Mouse (Mus musculus) hindbrain, embryonic 14.5 days (tissue): Measurements from ENCODE around the gene Asb16. TPM values are rescaled to one million over a fixed set of nuclear protein-coding genes. Genes with fewer than 3 reads are reported as not detected.

Experiments
- ATAC-seq: fragments of 200-750 bp; cut with Nextera tagmentation; 2 replicates; pipeline ENCODE4 v1.8.0; 2017; ENCODE audit warnings: moderate number of reproducible peaks, mild to moderate bottlenecking, moderate TSS enrichment, moderate library complexity; ENCODE audit not compliant: low FRiP score
- DNase-seq: peaks from one replicate; pipeline ENCODE4 v3.0.0-alpha.2; 2015; ENCODE audit warnings: low spot score
- H3K27ac ChIP-seq: fragments of 300-500 bp; sonication (generic); 2 replicates; pipeline ENCODE4 v1.5.1; 2014; ENCODE audit warnings: mild to moderate bottlenecking, moderate library complexity
- H3K27me3 ChIP-seq: fragments of 300-500 bp; sonication (generic); 2 replicates; pipeline ENCODE4 v1.6.1; 2014; ENCODE audit warnings: mild to moderate bottlenecking, low read length, mixed read lengths; ENCODE audit not compliant: control insufficient read depth, insufficient read depth
- H3K36me3 ChIP-seq: fragments of 300-500 bp; sonication (generic); replicated peaks from 2 replicates; pipeline ENCODE4 v1.6.1; 2014; ENCODE audit not compliant: control insufficient read depth, insufficient read depth
- H3K4me1 ChIP-seq: fragments of 300-500 bp; sonication (generic); replicated peaks from 2 replicates; pipeline ENCODE4 v1.6.1; 2014; ENCODE audit warnings: antibody characterized with exemption, low read length, mixed read lengths; ENCODE audit not compliant: control insufficient read depth, insufficient read depth
- H3K4me2 ChIP-seq: fragments of 300-500 bp; sonication (generic); replicated peaks from 2 replicates; pipeline ENCODE4 v1.6.1; 2014; ENCODE audit warnings: mild to moderate bottlenecking, moderate library complexity
- H3K4me3 ChIP-seq: fragments of 300-500 bp; sonication (generic); replicated peaks from 2 replicates; pipeline ENCODE4 v1.5.1; 2014; ENCODE audit warnings: mild to moderate bottlenecking, low read length
- H3K9ac ChIP-seq: fragments of 300-500 bp; sonication (generic); 2 replicates; pipeline ENCODE4 v1.6.1; 2014
- H3K9me3 ChIP-seq: fragments of 300-500 bp; sonication (generic); 2 replicates; pipeline ENCODE4 v1.6.1; 2016; ENCODE audit warnings: low read length; ENCODE audit not compliant: control insufficient read depth
- WGBS: fragments of 180-500 bp; shearing (Covaris S2); extraction: QIAGEN DNeasy Blood & Tissue Kit; methylation state at CpG from one replicate; pipeline ENCODE4 v1.1.7; 2014; 5-methylcytosine and 5-hydroxymethylcytosine counted together
- polyA plus RNA-seq: library from polyadenylated mRNA; unstranded; fragments of >200 nt; fragmentation: Nextera tagmentation; extraction: Ambion mirVana; gene quantifications from 2 replicates; pipeline ENCODE4 v1.2.1, GENCODE M21; 2014

Asb16 gene
- polyA plus RNA-seq, 1 experiment from 2014 or later = 0.07 TPM

- no peaks in the 10 kb centered on the region for H3K9me3 ChIP-seq
- H3K36me3 ChIP-seq = peaks cover 78% of the 10 kb centered on the region
- ATAC-seq = no peak
- no peak overlapping the region for H3K4me3 ChIP-seq
- peaks cover 14% of the 10 kb centered on the region; the same call in 1 of the 2 replicates for H3K4me1 ChIP-seq
- WGBS = 90% methylated on average over 4 of the region's 4 CpGs
- H3K9ac ChIP-seq = no peak overlapping the region
- H3K4me2 ChIP-seq = no peak overlapping the region
- DNase-seq = no peak
- H3K27ac ChIP-seq = no peak overlapping the region
- no peaks in the 10 kb centered on the region for H3K27me3 ChIP-seq
These were observed 43.4 kb downstream of the Asb16 start for GRCm38 (mm10) chr11:102311966-102312365.

- 78% methylated on average over 6 of the region's 6 CpGs for WGBS
- H3K4me2 ChIP-seq = no peak overlapping the region
- DNase-seq (no peak), ATAC-seq (no peak)
- H3K36me3 ChIP-seq = peaks cover 72% of the 10 kb centered on the region
- H3K27ac ChIP-seq = no peak overlapping the region
- H3K27me3 ChIP-seq = no peaks in the 10 kb centered on the region
- H3K4me1 ChIP-seq = peaks cover 14% of the 10 kb centered on the region; the same call in 1 of the 2 replicates
- H3K9me3 ChIP-seq = no peaks in the 10 kb centered on the region
- H3K9ac ChIP-seq = no peak overlapping the region
- no peak overlapping the region for H3K4me3 ChIP-seq
These were observed 44.0 kb downstream of the Asb16 start for GRCm38 (mm10) chr11:102312586-102312985.

- no peak for ATAC-seq
These were observed 45.8 kb downstream of the Asb16 start for GRCm38 (mm10) chr11:102314321-102314720.

GRCm38 (mm10) chr11:102315690-102316571 lies 47.4 kb downstream of the Asb16 start:
- H3K9me3 ChIP-seq = no peaks in the 10 kb centered on the region
- peaks cover 41% of the 10 kb centered on the region for H3K36me3 ChIP-seq
- H3K4me1 ChIP-seq = peaks cover 8% of the 10 kb centered on the region
- no peak for DNase-seq
- no peaks in the 10 kb centered on the region for H3K27me3 ChIP-seq
- no peak for ATAC-seq
- peak overlapping the region; percentile 99 for H3K9ac ChIP-seq
- peak overlapping the region; percentile 99 for H3K27ac ChIP-seq
- peak overlapping the region; percentile 91 for H3K4me2 ChIP-seq
- 15% methylated on average over 14 of the region's 14 CpGs for WGBS
- peak overlapping the region; percentile 95 for H3K4me3 ChIP-seq

More at GRCm38 (mm10) chr11:102314321-102314720, 45.8 kb downstream of the Asb16 start:
- Histone ChIP-seq H3K4me1 (peaks cover 10% of the 10 kb centered on the region; the same call in 1 of the 2 replicates), H3K4me3 (no peak overlapping the region), H3K4me2 (no peak overlapping the region), H3K27ac (no peak overlapping the region), H3K36me3 (peaks cover 57% of the 10 kb centered on the region), H3K9me3 (no peaks in the 10 kb centered on the region), H3K27me3 (no peaks in the 10 kb centered on the region), H3K9ac (no peak overlapping the region)
- WGBS = 92% methylated on average over 12 of the region's 12 CpGs
- DNase-seq = no peak

- Histone ChIP-seq H3K9ac (peak overlapping the region; percentile 99), H3K36me3 (peaks cover 39% of the 10 kb centered on the region), H3K4me3 (peak overlapping the region; percentile 95), H3K9me3 (no peaks in the 10 kb centered on the region), H3K27me3 (no peaks in the 10 kb centered on the region), H3K4me1 (peaks cover 12% of the 10 kb centered on the region), H3K4me2 (peak overlapping the region; percentile 91), H3K27ac (peak overlapping the region; percentile 99)
- under 1% methylated on average over 70 of the region's 80 CpGs for WGBS
- ATAC-seq (peak; percentile 18; the same call in 1 of the 2 replicates), DNase-seq (peak; percentile 82)
These were observed 48.2 kb downstream of the Asb16 start for GRCm38 (mm10) chr11:102316572-102317297.

- DNase-seq (no peak), ATAC-seq (peak; percentile 0; the same call in 1 of the 2 replicates)
- H3K4me2 ChIP-seq = peak overlapping the region; percentile 91
- peak overlapping the region; percentile 99 for H3K27ac ChIP-seq
- H3K4me1 ChIP-seq = peaks cover 12% of the 10 kb centered on the region
- H3K9me3 ChIP-seq = no peaks in the 10 kb centered on the region
- WGBS = under 1% methylated on average over 71 of the region's 87 CpGs
- no peaks in the 10 kb centered on the region for H3K27me3 ChIP-seq
- peaks cover 33% of the 10 kb centered on the region for H3K36me3 ChIP-seq
- peak overlapping the region; percentile 95 for H3K4me3 ChIP-seq
- peak overlapping the region; percentile 99 for H3K9ac ChIP-seq
These were observed 48.9 kb downstream of the Asb16 start for GRCm38 (mm10) chr11:102317298-102317900.

- no peaks in the 10 kb centered on the region for H3K9me3 ChIP-seq
- H3K9ac ChIP-seq = peak overlapping the region; percentile 99
- no peaks in the 10 kb centered on the region for H3K27me3 ChIP-seq
- peak overlapping the region; percentile 99 for H3K27ac ChIP-seq
- peaks cover 26% of the 10 kb centered on the region for H3K36me3 ChIP-seq
- ATAC-seq = peak; percentile 44
- H3K4me2 ChIP-seq = peak overlapping the region; percentile 91
- H3K4me3 ChIP-seq = peak overlapping the region; percentile 95
- H3K4me1 ChIP-seq = peaks cover 12% of the 10 kb centered on the region
- WGBS = 0% methylated on average over 39 of the region's 77 CpGs
- peak; percentile 68 for DNase-seq
These were observed 49.5 kb downstream of the Asb16 start for GRCm38 (mm10) chr11:102317901-102318575.

- WGBS = under 1% methylated on average over 57 of the region's 84 CpGs
- no peaks in the 10 kb centered on the region for H3K9me3 ChIP-seq
- peaks cover 19% of the 10 kb centered on the region for H3K36me3 ChIP-seq
- ATAC-seq (no peak), DNase-seq (peak; percentile 57)
- peak overlapping the region; percentile 99 for H3K9ac ChIP-seq
- H3K4me2 ChIP-seq = peak overlapping the region; percentile 91
- H3K27ac ChIP-seq = peak overlapping the region; percentile 99
- peak overlapping the region; percentile 95 for H3K4me3 ChIP-seq
- peaks cover 12% of the 10 kb centered on the region for H3K4me1 ChIP-seq
- H3K27me3 ChIP-seq = no peaks in the 10 kb centered on the region
These were observed 50.2 kb downstream of the Asb16 start for GRCm38 (mm10) chr11:102318576-102319409.
